In the genomic region with DNA sequence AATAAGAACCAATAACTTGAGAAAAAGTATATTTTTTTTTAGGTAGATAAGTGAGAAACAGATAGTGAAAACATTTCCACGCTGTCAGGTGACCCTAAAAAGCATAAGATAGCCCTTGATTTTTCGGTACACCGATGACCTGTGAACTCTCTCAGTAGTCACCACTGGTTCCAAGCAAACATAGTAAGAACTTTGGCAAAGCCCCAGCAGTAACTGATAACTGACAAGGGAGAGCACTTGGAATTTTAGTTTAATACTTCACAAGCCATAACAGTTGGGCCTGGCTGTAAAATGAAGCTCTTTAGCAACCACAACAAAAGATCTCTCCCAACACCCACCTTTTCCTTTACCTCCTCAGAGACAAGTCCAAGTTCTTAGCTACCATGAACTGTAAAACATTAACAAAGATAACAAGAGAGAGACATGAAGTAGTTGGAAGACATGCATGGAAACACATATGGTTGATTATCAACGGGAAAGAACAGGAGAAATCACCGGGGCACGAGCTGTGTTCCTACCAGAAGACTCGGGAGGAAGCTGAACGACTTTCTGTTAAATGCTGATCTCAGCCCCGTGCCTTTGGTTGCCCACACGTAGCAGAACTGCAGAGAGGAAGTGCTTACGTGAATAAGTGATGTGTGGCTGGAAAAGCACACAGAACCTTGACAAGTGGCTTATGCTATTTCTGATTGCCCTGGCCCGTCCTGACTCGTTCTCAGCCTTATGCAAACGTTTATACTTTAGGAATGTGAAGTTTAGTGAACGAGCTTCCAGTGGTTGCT, we compare ENCODE assay signal across 11 mouse cellular contexts. TPM values are rescaled to one million over a fixed set of nuclear protein-coding genes. Genes with fewer than 3 reads are reported as not detected.
A peak's percentile ranks its signal among the peaks of the same experiment; 100 is the strongest.
DNase-seq lines count a peak whose midpoint lies in the region; ATAC-seq lines count a peak whose summit lies in the region.
"Had no signal": no experiment of that assay in that cellular context is flagged by ENCODE, and none has a peak within 500 bp of the region (broad histone marks: within the 10 kb centered on the region; RNA-seq: fewer than 3 reads in every experiment).

No protein-coding gene starts in this region.

- intact Hi-C loops in heart, postnatal 14 days (cut with DNase I), result no loop called here

- H3K9ac ChIP-seq in heart, embryonic 15.5 days, result no peak overlapping the region
- H3K9ac ChIP-seq in kidney, embryonic 15.5 days, result no peak overlapping the region
- no peak overlapping the region for H3K9ac ChIP-seq in forebrain, embryonic 14.5 days (ENCODE audit: low read length)
- H3K9ac ChIP-seq: heart, embryonic 12.5 days had no signal

- no peaks in the 10 kb centered on the region for H3K9me3 ChIP-seq in heart, embryonic 15.5 days (replicated peaks)
- H3K9me3 ChIP-seq in kidney, embryonic 15.5 days (replicated peaks), result no peaks in the 10 kb centered on the region
- no peaks in the 10 kb centered on the region; the same call in 1 of the 2 replicates for H3K9me3 ChIP-seq in forebrain, embryonic 14.5 days (replicated peaks; ENCODE audit: control insufficient read depth, low read length)
- H3K9me3 ChIP-seq: heart, embryonic 12.5 days had no signal

- 30% methylated on average over 15 of the region's 15 CpGs for WGBS in heart, embryonic 15.5 days
- 46% methylated on average over 15 of the region's 15 CpGs for WGBS in kidney, embryonic 15.5 days
- WGBS in forebrain, embryonic 14.5 days, result 87% methylated on average over 15 of the region's 15 CpGs

- H3K27me3 ChIP-seq in heart, embryonic 15.5 days, result no peaks in the 10 kb centered on the region
- H3K27me3 ChIP-seq in kidney, embryonic 15.5 days, result no peaks in the 10 kb centered on the region
- H3K27me3 ChIP-seq in forebrain, embryonic 14.5 days (replicated peaks; ENCODE audit: control insufficient read depth, insufficient read depth, low read length), result no peaks in the 10 kb centered on the region
- H3K27me3 ChIP-seq: heart, embryonic 12.5 days had no signal

- H3K4me1 ChIP-seq in heart, embryonic 15.5 days (replicated peaks), result peaks cover 14% of the 10 kb centered on the region; the same call in 1 of the 2 replicates
- peaks cover 9% of the 10 kb centered on the region for H3K4me1 ChIP-seq in kidney, embryonic 15.5 days
- no peaks in the 10 kb centered on the region for H3K4me1 ChIP-seq in forebrain, embryonic 14.5 days (ENCODE audit: control insufficient read depth, insufficient read depth, low read length)

- H3K27ac ChIP-seq in heart, embryonic 15.5 days, result peak overlapping the region; percentile 6
- H3K27ac ChIP-seq in kidney, embryonic 15.5 days, result peak overlapping the region; percentile 64
- H3K27ac ChIP-seq in forebrain, embryonic 14.5 days (ENCODE audit: low read depth, low read length), result no peak overlapping the region
- H3K27ac ChIP-seq: left cerebral cortex, adult 2 months had no signal

- H3K4me3 ChIP-seq in heart, embryonic 15.5 days, result no peak overlapping the region
- no peak overlapping the region for H3K4me3 ChIP-seq in kidney, embryonic 15.5 days (replicated peaks)
- no peak overlapping the region for H3K4me3 ChIP-seq in forebrain, embryonic 14.5 days (ENCODE audit: low read depth, low read length)
- H3K4me3 ChIP-seq: heart, embryonic 12.5 days; left cerebral cortex, adult 2 months had no signal

- no peak for DNase-seq in heart, postnatal 14 days
- DNase-seq in CD4-positive helper T cell, adult 2 months (ENCODE audit: low read depth, low spot score), result peak; percentile 63
- no peak for DNase-seq in urinary bladder, postnatal 36 days (ENCODE audit: low spot score in 2 of 2)
- DNase-seq in right cerebral cortex, adult 18-20 months, result no peak
- no peak for DNase-seq in forebrain, embryonic 14.5 days (ENCODE audit: low spot score)
- DNase-seq: cerebellum, adult 18-20 months had no signal

- no peaks in the 10 kb centered on the region for H3K36me3 ChIP-seq in heart, embryonic 15.5 days
- H3K36me3 ChIP-seq in kidney, embryonic 15.5 days, result peaks cover 1% of the 10 kb centered on the region; the same call in 1 of the 2 replicates
- peaks cover 10% of the 10 kb centered on the region; the same call in 1 of the 2 replicates for H3K36me3 ChIP-seq in forebrain, embryonic 14.5 days (ENCODE audit: control insufficient read depth, insufficient read depth, low read length)
- H3K36me3 ChIP-seq: heart, embryonic 12.5 days had no signal

- H3K4me2 ChIP-seq in heart, embryonic 15.5 days, result no peak overlapping the region
- H3K4me2 ChIP-seq in kidney, embryonic 15.5 days, result no peak overlapping the region
- no peak overlapping the region for H3K4me2 ChIP-seq in forebrain, embryonic 14.5 days (ENCODE audit: low read length)
- H3K4me2 ChIP-seq: heart, embryonic 12.5 days had no signal

- ATAC-seq in heart, embryonic 15.5 days (replicated peaks; ENCODE audit: insufficient number of reproducible peaks, insufficient read depth, low FRiP score, low read depth), result 0 out of 2 replicates have a peak, but pooled peaks have one; percentile 53
- ATAC-seq in kidney, embryonic 15.5 days (replicated peaks; ENCODE audit: low FRiP score), result peak; percentile 80
- ATAC-seq in monocyte, adult 5-6 weeks (replicated peaks; ENCODE audit: insufficient number of reproducible peaks, low FRiP score, low TSS enrichment, poor library complexity, severe bottlenecking), result peak; percentile 38; the same call in 1 of the 2 replicates
- no peak for ATAC-seq in forebrain, embryonic 14.5 days

RNA-seq across cellular contexts. Expression of gene Ston2, which starts 53.8 kb away (rescaled TPM):
- 1.6 and 4.8 TPM in 2 replicates for polyA plus RNA-seq in heart, embryonic 15.5 days (2015; fragmentation: Nextera tagmentation; extraction: Ambion mirVana)
- total RNA-seq in heart, postnatal 14 days (2021), result 1 to 10 TPM; 5.2 to 5.8 TPM
- 11.2 and 12.4 TPM in 2 replicates for polyA plus RNA-seq in kidney, embryonic 15.5 days (2015; fragmentation: Nextera tagmentation; extraction: Ambion mirVana)
- total RNA-seq in monocyte, adult 5-6 weeks (2017), result 8.6 to 25.7 TPM (median 13.4 TPM) in 3 replicates
- polyA plus RNA-seq in forebrain, embryonic 14.5 days (2014; fragmentation: Nextera tagmentation; extraction: Ambion mirVana), result 5.6 and 7.6 TPM in 2 replicates
